In the genomic region with DNA sequence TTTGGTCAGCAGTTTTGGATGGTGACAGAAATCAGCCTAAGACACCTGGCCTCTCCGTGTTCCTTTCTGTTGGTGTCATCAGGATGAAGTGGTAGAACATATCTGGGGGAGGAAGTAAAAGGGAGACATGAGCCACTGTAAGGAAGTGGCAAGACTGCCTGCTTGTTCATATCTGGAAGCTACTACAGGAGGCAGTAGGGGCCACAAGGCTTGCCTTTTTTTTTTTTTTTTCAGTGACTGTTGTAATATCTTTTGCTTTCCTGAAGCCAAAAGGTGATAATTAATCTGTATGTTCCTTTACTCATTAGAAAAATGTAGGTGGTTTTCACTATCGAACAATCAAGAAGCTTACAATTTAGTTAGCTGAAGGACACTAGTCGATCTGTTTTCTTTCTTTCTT, we compare ENCODE assay signal across 28 mouse cellular contexts. TPM values are rescaled to one million over a fixed set of nuclear protein-coding genes. Genes with fewer than 3 reads are reported as not detected.
A peak's percentile ranks its signal among the peaks of the same experiment; 100 is the strongest.
DNase-seq lines count a peak whose midpoint lies in the region; TF ChIP-seq lines count a peak whose summit lies in the region.
"Had no signal": no experiment of that assay in that cellular context is flagged by ENCODE, and none has a peak within 500 bp of the region (broad histone marks: within the 10 kb centered on the region; RNA-seq: fewer than 3 reads in every experiment).

No protein-coding gene starts in this region.

- no peaks in the 10 kb centered on the region for H3K9me3 ChIP-seq in CH12.LX (replicated peaks; ENCODE audit: low read length)
- no peaks in the 10 kb centered on the region for H3K9me3 ChIP-seq in MEL (replicated peaks; ENCODE audit: insufficient read depth, low read length)
- H3K9me3 ChIP-seq: G1E had no signal

- no peak overlapping the region for H3K4me2 ChIP-seq in CH12.LX (ENCODE audit: insufficient read depth, low read depth, poor library complexity, severe bottlenecking)

- H3K4me1 ChIP-seq in CH12.LX (ENCODE audit: control insufficient read depth in 1 of 2, insufficient read depth in 2 of 2) (no peaks in the 10 kb centered on the region), MEL (ENCODE audit: control insufficient read depth in 1 of 2, insufficient read depth in 2 of 2, low read length in 2 of 2) (no peaks in the 10 kb centered on the region)

- dilution Hi-C loops in CH12.LX (cut with MboI; ENCODE audit: extremely low pct_ligation_motif_present, extremely low pct_unique_long_range_greater_than_20kb, low sequenced_read_pairs), result no loop called here

- H3K79me2 ChIP-seq in CH12.LX (replicated peaks; ENCODE audit: control insufficient read depth, extremely low read depth, insufficient read depth, poor library complexity, severe bottlenecking), result no peaks in the 10 kb centered on the region
- H3K79me2 ChIP-seq in MEL (ENCODE audit: control insufficient read depth, insufficient read depth, low read length, poor library complexity), result no peaks in the 10 kb centered on the region

- TF ChIP-seq CTCF in CH12.LX (conservative IDR thresholded peaks at IDR 0.05 in 1 of 2, IDR thresholded peaks at IDR 0.05 in 1 of 2; ENCODE audit: low read depth in 2 of 2, low read length in 2 of 2), result no peak
- TF ChIP-seq CTCF in MEL (IDR thresholded peaks at IDR 0.05 in 2 of 3, conservative IDR thresholded peaks at IDR 0.05 in 1 of 3; ENCODE audit: control insufficient read depth in 1 of 3, insufficient read depth in 1 of 3, low read depth in 2 of 3, low read length in 3 of 3, poor library complexity in 1 of 3, severe bottlenecking in 1 of 3), result no peak

- intact Hi-C loops in heart, postnatal 36 days (cut with DNase I), result no loop called here

- DNase-seq in heart, adult 11 months, result peak; percentile 1
- no peak for DNase-seq in heart, postnatal 36 days
- DNase-seq in CH12.LX (ENCODE audit: extremely low read depth) (no peak), MEL (ENCODE audit: low read depth, low spot score) (no peak)
- DNase-seq in Muller cell, postnatal 12 days (ENCODE audit: inconsistent ontology term), result no peak
- DNase-seq in right cerebral cortex, postnatal 14 days, result no peak
- DNase-seq: adrenal gland, adult 2 months; adrenal gland, adult 8-10 months; adrenal gland, postnatal 10 days; adrenal gland, postnatal 14 days; adrenal gland, postnatal 25 days; adrenal gland, postnatal 36 days; B cell, adult 2 months; cerebellum, adult 11 months; cerebellum, adult 11-12 months; cerebellum, adult 18-20 months; cerebellum, adult 2 months; cerebellum, adult 8-10 months; cerebellum, adult 9-10 months had no signal

- H3K4me3 ChIP-seq in CH12.LX (replicated peaks in 1 of 3; ENCODE audit: low read depth in 2 of 3, low read length in 2 of 3, poor library complexity in 1 of 3), result no peak overlapping the region
- H3K4me3 ChIP-seq in MEL (ENCODE audit: control insufficient read depth in 1 of 2, insufficient read depth in 1 of 2, low read depth in 2 of 2, low read length in 2 of 2), result no peak overlapping the region

- TF ChIP-seq POLR2A in CH12.LX (IDR thresholded peaks at IDR 0.05; ENCODE audit: low read depth, low read length) (no peak), MEL (IDR thresholded peaks at IDR 0.05; ENCODE audit: control insufficient read depth in 1 of 2, insufficient read depth in 1 of 2, low read depth in 1 of 2, low read length in 2 of 2, poor library complexity in 1 of 2) (no peak)

- H3K27me3 ChIP-seq in CH12.LX (replicated peaks) (no peaks in the 10 kb centered on the region), MEL (ENCODE audit: control insufficient read depth in 1 of 2, insufficient read depth in 2 of 2, low read length in 2 of 2) (peaks cover 9 to 24% of the 10 kb centered on the region in 2 experiments)
- H3K27me3 ChIP-seq: Patski had no signal

- no peak overlapping the region for H3K27ac ChIP-seq in CH12.LX (ENCODE audit: insufficient read depth, low read depth)
- H3K27ac ChIP-seq in MEL (ENCODE audit: control insufficient read depth, low read depth, low read length), result no peak overlapping the region

- in situ Hi-C loops in CH12.LX (cut with MboI; ENCODE audit: low pct_ligation_motif_present, low pct_unique_long_range_greater_than_20kb, low sequenced_read_pairs), result no loop called here

- H3K9ac ChIP-seq in CH12.LX (ENCODE audit: insufficient read depth, low read depth), result no peak overlapping the region
- H3K9ac ChIP-seq in MEL (ENCODE audit: control insufficient read depth, low read depth, low read length, poor library complexity, severe bottlenecking), result no peak overlapping the region

- no peak for TF ChIP-seq EP300 in CH12.LX (IDR thresholded peaks at IDR 0.05; ENCODE audit: low read length)
- TF ChIP-seq EP300 in MEL (IDR thresholded peaks at IDR 0.05; ENCODE audit: low read depth in 1 of 2, low read length in 2 of 2), result no peak

- H3K36me3 ChIP-seq in CH12.LX (replicated peaks in 1 of 2; ENCODE audit: control insufficient read depth in 1 of 2, insufficient read depth in 1 of 2, low read length in 1 of 2), result no peaks in the 10 kb centered on the region
- no peaks in the 10 kb centered on the region for H3K36me3 ChIP-seq in MEL (ENCODE audit: control insufficient read depth in 1 of 2, insufficient read depth in 2 of 2, low read length in 2 of 2)
- H3K36me3 ChIP-seq: G1E had no signal

- TF ChIP-seq RAD21 in CH12.LX (IDR thresholded peaks at IDR 0.05; ENCODE audit: low read depth, low read length) (no peak), MEL (IDR thresholded peaks at IDR 0.05; ENCODE audit: low read depth, low read length) (no peak)

TF ChIP-seq in CH12.LX, 34 proteins besides CTCF, POLR2A, EP300 and RAD21:
- peak; percentile 57; the same call in 1 of the 2 replicates for TF ChIP-seq ELF1 (IDR thresholded peaks at IDR 0.05; ENCODE audit: low read depth, low read length)
- 0 out of 2 replicates have a peak, but pooled peaks have one; percentile 10 for TF ChIP-seq IRF4 (IDR thresholded peaks at IDR 0.05; ENCODE audit: low read depth, low read length)
- no peak for TF ChIP-seq JUND (conservative IDR thresholded peaks at IDR 0.05; ENCODE audit: low read depth, low read length)
- no peak for TF ChIP-seq E2F4 (IDR thresholded peaks at IDR 0.05; ENCODE audit: insufficient replicate concordance, low read depth, low read length)
- peak; percentile 87 for TF ChIP-seq ZNF384 (IDR thresholded peaks at IDR 0.05; ENCODE audit: low read depth, low read length)
- no peak for TF ChIP-seq ZKSCAN1 (IDR thresholded peaks at IDR 0.05; ENCODE audit: borderline replicate concordance, low read depth, low read length)
TF ChIP-seq in CH12.LX: peak in this region for 3.

TF ChIP-seq in MEL, 35 proteins besides CTCF, POLR2A, EP300 and RAD21:
- TF ChIP-seq ZNF384 (IDR thresholded peaks at IDR 0.05; ENCODE audit: low read depth, low read length) (peak; percentile 38), MYC (IDR thresholded peaks at IDR 0.05; ENCODE audit: low read depth, low read length) (no peak)

RNA-seq across cellular contexts. Expression of a gene that starts 5.4 kb away (rescaled TPM):
- not detected for total RNA-seq in heart, postnatal 36 days (2021)
- 0.04 TPM in 1 of 2 replicates, not detected in the other for total RNA-seq in CH12.LX (2012; rRNA removed)
- total RNA-seq in CH12.LX (2014; rRNA removed), result 0.07 and 0.11 TPM in 2 replicates
- not detected in 2 replicates for polyA plus RNA-seq in CH12.LX (2012; ENCODE audit: insufficient read length, low read depth)
- total RNA-seq in MEL (2012; rRNA removed), result not detected in 2 replicates
- polyA plus RNA-seq in MEL (2012; ENCODE audit: insufficient read depth in 1 of 2, insufficient read length in 2 of 2, low read depth in 1 of 2, low replicate concordance in 2 of 2, missing spikeins in 1 of 2), result not detected
- total RNA-seq: adrenal gland, adult 18-20 months; adrenal gland, adult 2 months; adrenal gland, adult 8-10 months; adrenal gland, postnatal 10 days; adrenal gland, postnatal 14 days; adrenal gland, postnatal 25 days; adrenal gland, postnatal 36 days; adrenal gland, postnatal 4 days; G1E had no signal
- polyA plus RNA-seq: activated CD4-positive, CD25-positive, alpha-beta regulatory T cell, adult 4 months; adrenal gland, adult 2 months; brain, embryonic 14.5 days; C2C12; CD4-positive, CD25-positive, alpha-beta regulatory T cell, adult 4 months; G1E; Patski had no signal

RNA-seq across cellular contexts. Expression of a gene that starts 51.4 kb away (rescaled TPM):
- total RNA-seq in heart, postnatal 36 days (2021), result under 1 TPM in 1 of 2 experiments, not detected in 1; 0.22 TPM
- total RNA-seq in CH12.LX (2012; rRNA removed) (not detected in 2 replicates), CH12.LX (2014; rRNA removed) (not detected in 2 replicates), MEL (2012; rRNA removed) (0.27 TPM in 1 of 2 replicates, not detected in the other)
- polyA plus RNA-seq in CH12.LX (2012; ENCODE audit: insufficient read length, low read depth) (not detected in 2 replicates), MEL (2012; ENCODE audit: insufficient read depth in 1 of 2, insufficient read length in 2 of 2, low read depth in 1 of 2, low replicate concordance in 2 of 2, missing spikeins in 1 of 2) (not detected)
- total RNA-seq: ES-E14 had no signal
- polyA plus RNA-seq: activated CD4-positive, CD25-positive, alpha-beta regulatory T cell, adult 4 months; brain, embryonic 14.5 days; C2C12; cerebellum, adult 2 months; G1E had no signal
